8 mouse cellular contexts compared by ENCODE assay signal in genomic region chr10:23788056-23788600, GRCm38 (mm10). TPM values are rescaled to one million over a fixed set of nuclear protein-coding genes. Genes with fewer than 3 reads are reported as not detected.
DNase-seq lines count a peak whose midpoint lies in the region; ATAC-seq lines count a peak whose summit lies in the region.

No protein-coding gene starts in this region.

- H3K36me3 ChIP-seq in lung, embryonic 16.5 days (ENCODE audit: control insufficient read depth, insufficient read depth, low read length), result peaks cover 19% of the 10 kb centered on the region
- H3K36me3 ChIP-seq in embryonic facial prominence, embryonic 15.5 days, result peaks cover 27% of the 10 kb centered on the region
- peaks cover 5% of the 10 kb centered on the region for H3K36me3 ChIP-seq in limb, embryonic 11.5 days (ENCODE audit: control insufficient read depth, insufficient read depth, low read length)
- H3K36me3 ChIP-seq in stomach, embryonic 14.5 days (ENCODE audit: control insufficient read depth, insufficient read depth, low read length), result peaks cover 29% of the 10 kb centered on the region

- peaks cover 21% of the 10 kb centered on the region for H3K4me1 ChIP-seq in lung, embryonic 16.5 days (replicated peaks; ENCODE audit: control insufficient read depth, insufficient read depth, low read length)
- H3K4me1 ChIP-seq in embryonic facial prominence, embryonic 15.5 days, result peaks cover 29% of the 10 kb centered on the region
- H3K4me1 ChIP-seq in limb, embryonic 11.5 days (ENCODE audit: control insufficient read depth, insufficient read depth, low read length), result peaks cover 12% of the 10 kb centered on the region; the same call in 1 of the 2 replicates
- peaks cover 13% of the 10 kb centered on the region for H3K4me1 ChIP-seq in stomach, embryonic 14.5 days (ENCODE audit: control insufficient read depth, insufficient read depth, low read length)

- no peaks in the 10 kb centered on the region for H3K27me3 ChIP-seq in lung, embryonic 16.5 days (ENCODE audit: control insufficient read depth, insufficient read depth, low read depth, low read length)
- no peaks in the 10 kb centered on the region for H3K27me3 ChIP-seq in embryonic facial prominence, embryonic 15.5 days
- H3K27me3 ChIP-seq in limb, embryonic 11.5 days (ENCODE audit: control insufficient read depth, insufficient read depth, low read length), result no peaks in the 10 kb centered on the region
- H3K27me3 ChIP-seq in stomach, embryonic 14.5 days (ENCODE audit: control insufficient read depth, insufficient read depth, low read length), result no peaks in the 10 kb centered on the region

- peak overlapping the region; percentile 89 for H3K4me2 ChIP-seq in lung, embryonic 16.5 days (ENCODE audit: low read depth, low read length)
- peak overlapping the region; percentile 59 for H3K4me2 ChIP-seq in embryonic facial prominence, embryonic 15.5 days (replicated peaks)
- H3K4me2 ChIP-seq in limb, embryonic 11.5 days (ENCODE audit: low read depth, severe bottlenecking), result peak overlapping the region; percentile 68
- H3K4me2 ChIP-seq in stomach, embryonic 14.5 days (replicated peaks; ENCODE audit: low read depth, low read length), result peak overlapping the region; percentile 57

- H3K27ac ChIP-seq in lung, embryonic 16.5 days (ENCODE audit: low read length), result peak overlapping the region; percentile 94
- peak overlapping the region; percentile 93 for H3K27ac ChIP-seq in embryonic facial prominence, embryonic 15.5 days (replicated peaks)
- no peak overlapping the region for H3K27ac ChIP-seq in limb, embryonic 11.5 days (replicated peaks; ENCODE audit: low read depth, low read length)
- H3K27ac ChIP-seq in stomach, embryonic 14.5 days (ENCODE audit: low read length), result peak overlapping the region; percentile 91

- no peak for DNase-seq in lung, postnatal 14 days
- no peak for DNase-seq in limb, embryonic 11.5 days (ENCODE audit: low spot score)
- no peak for DNase-seq in right cerebral cortex, postnatal 14 days
- DNase-seq in adrenal gland, postnatal 25 days, result no peak
- no peak for DNase-seq in frontal cortex, postnatal 10 days (ENCODE audit: low spot score in 2 of 2)

- WGBS in lung, embryonic 16.5 days, result under 1% methylated on average over 8 of the region's 8 CpGs
- WGBS in embryonic facial prominence, embryonic 15.5 days, result 7% methylated on average over 8 of the region's 8 CpGs
- 10% methylated on average over 8 of the region's 8 CpGs for WGBS in limb, embryonic 11.5 days
- whole genome bisulfite sequencing in stomach, embryonic 14.5 days, result 8% methylated on average over 8 of the region's 8 CpGs

- peak overlapping the region; percentile 86 for H3K9ac ChIP-seq in lung, embryonic 16.5 days (ENCODE audit: low read length)
- H3K9ac ChIP-seq in embryonic facial prominence, embryonic 15.5 days, result peak overlapping the region; percentile 56
- H3K9ac ChIP-seq in limb, embryonic 11.5 days (ENCODE audit: low read length), result peak overlapping the region; percentile 55
- H3K9ac ChIP-seq in stomach, embryonic 14.5 days (replicated peaks; ENCODE audit: low read depth, low read length), result peak overlapping the region; percentile 51

- ATAC-seq in lung, embryonic 16.5 days (ENCODE audit: low read depth), result no peak
- ATAC-seq in embryonic facial prominence, embryonic 15.5 days (ENCODE audit: insufficient number of reproducible peaks, low FRiP score, low TSS enrichment, low read depth), result no peak
- no peak for ATAC-seq in limb, embryonic 11.5 days (ENCODE audit: insufficient number of reproducible peaks, low FRiP score, low TSS enrichment, low read depth)
- no peak for ATAC-seq in stomach, embryonic 14.5 days (ENCODE audit: insufficient number of reproducible peaks, insufficient read depth, low FRiP score, low read depth)

- H3K9me3 ChIP-seq in lung, embryonic 16.5 days (ENCODE audit: control insufficient read depth, low read length), result no peaks in the 10 kb centered on the region
- H3K9me3 ChIP-seq in embryonic facial prominence, embryonic 15.5 days (replicated peaks), result no peaks in the 10 kb centered on the region
- H3K9me3 ChIP-seq in limb, embryonic 11.5 days (ENCODE audit: control insufficient read depth, low read length), result no peaks in the 10 kb centered on the region
- no peaks in the 10 kb centered on the region for H3K9me3 ChIP-seq in stomach, embryonic 14.5 days (ENCODE audit: control insufficient read depth, low read depth, low read length)

- peak overlapping the region; percentile 75 for H3K4me3 ChIP-seq in lung, embryonic 16.5 days (ENCODE audit: low read length)
- H3K4me3 ChIP-seq in embryonic facial prominence, embryonic 15.5 days (replicated peaks), result peak overlapping the region; percentile 89
- H3K4me3 ChIP-seq in limb, embryonic 11.5 days (ENCODE audit: low read depth, low read length), result peak overlapping the region; percentile 86
- H3K4me3 ChIP-seq in stomach, embryonic 14.5 days (ENCODE audit: low read depth, low read length), result peak overlapping the region; percentile 82

RNA-seq across cellular contexts. Expression of gene Rps12, which starts 1.1 kb away (rescaled TPM):
- polyA plus RNA-seq in lung, embryonic 16.5 days (2015; fragmentation: Nextera tagmentation; extraction: Ambion mirVana), result 165 and 173 TPM in 2 replicates
- polyA plus RNA-seq in embryonic facial prominence, embryonic 15.5 days (2015; fragmentation: Nextera tagmentation; extraction: Ambion mirVana), result 177 and 204 TPM in 2 replicates
- polyA plus RNA-seq in limb, embryonic 11.5 days (2014; fragmentation: Nextera tagmentation; extraction: Ambion mirVana), result 178 and 198 TPM in 2 replicates
- 247 and 248 TPM in 2 replicates for polyA plus RNA-seq in stomach, embryonic 14.5 days (2014; fragmentation: Nextera tagmentation; extraction: Ambion mirVana)
- total RNA-seq in adrenal gland, postnatal 25 days (2021), result 408 and 443 TPM in 2 replicates

RNA-seq across cellular contexts. Expression of gene Slc18b1, which starts 8.7 kb away (rescaled TPM):
- polyA plus RNA-seq in lung, embryonic 16.5 days (2015; fragmentation: Nextera tagmentation; extraction: Ambion mirVana), result 16.3 and 21.5 TPM in 2 replicates
- polyA plus RNA-seq in embryonic facial prominence, embryonic 15.5 days (2015; fragmentation: Nextera tagmentation; extraction: Ambion mirVana), result 19.2 and 26.8 TPM in 2 replicates
- 19.9 and 24.3 TPM in 2 replicates for polyA plus RNA-seq in limb, embryonic 11.5 days (2014; fragmentation: Nextera tagmentation; extraction: Ambion mirVana)
- 17.3 and 23.7 TPM in 2 replicates for polyA plus RNA-seq in stomach, embryonic 14.5 days (2014; fragmentation: Nextera tagmentation; extraction: Ambion mirVana)
- 27.7 and 31.4 TPM in 2 replicates for total RNA-seq in adrenal gland, postnatal 25 days (2021)
